Mouse (Mus musculus) adrenal gland, postnatal 4 days (tissue): ENCODE data around the gene Zfp292. TPM values are rescaled to one million over a fixed set of nuclear protein-coding genes. Genes with fewer than 3 reads are reported as not detected.
"Not testable (repeated sequence)": the region's sequence is repeated elsewhere in the genome, so short reads cannot be mapped to it uniquely, and the experiment has no call there.

Source experiments
- DNase-seq, 2 experiments: peaks; one replicate each; pipeline ENCODE4 v3.0.0; 2021 to 2022; ENCODE audit warnings: low spot score in 2 of 2, mixed read lengths in 2 of 2
- long read RNA-seq, 2 experiments: library from polyadenylated mRNA; stranded (forward); transcript quantifications; one replicate each; pipeline ENCODE4 v2.0.0; 2021
- total RNA-seq, 2 experiments: library from RNA; stranded (reverse); gene quantifications; 2 replicates each; pipeline ENCODE4 v1.2.3; 2021

Zfp292 gene
- total RNA-seq, result 10 to 100 TPM; 29.1 to 32.0 TPM
- long read RNA-seq, experiment 1, result 0 reads
- long read RNA-seq, experiment 2, full-length matches to known transcripts, result 4 of 9 reads
- long read RNA-seq, experiment 2, partial matches to known transcripts, result 0 of 9 reads
- long read RNA-seq, experiment 2, other reads (novel, unspliced or antisense), result 5 of 9 reads

- DNase-seq, result peak; percentile 85 to 89
These were observed at the start of gene Zfp292 for GRCm38 (mm10) chr4:34882818-34883217. Gene Zfp292, minus strand, starts transcription at chr4:34882960.

GRCm38 (mm10) chr4:34928386-34928785, 45.6 kb upstream of the Zfp292 start:
- not testable (repeated sequence) for DNase-seq

- no peak for DNase-seq
These were observed 39.6 kb upstream of the Zfp292 start for GRCm38 (mm10) chr4:34922177-34922870.

- no peak for DNase-seq
These were observed 34.6 kb upstream of the Zfp292 start for GRCm38 (mm10) chr4:34917400-34917799.

GRCm38 (mm10) chr4:34912171-34912570, 29.4 kb upstream of the Zfp292 start:
- DNase-seq, result no peak

GRCm38 (mm10) chr4:34911401-34911800, 28.6 kb upstream of the Zfp292 start:
- no peak for DNase-seq

- no peak for DNase-seq
These were observed 25.4 kb upstream of the Zfp292 start for GRCm38 (mm10) chr4:34908127-34908526.

GRCm38 (mm10) chr4:34907026-34907425, 24.3 kb upstream of the Zfp292 start:
- no peak for DNase-seq

- no peak for DNase-seq
These were observed 23.4 kb upstream of the Zfp292 start for GRCm38 (mm10) chr4:34906151-34906550.

- no peak for DNase-seq
These were observed 22.6 kb upstream of the Zfp292 start for GRCm38 (mm10) chr4:34905396-34905795.

GRCm38 (mm10) chr4:34901582-34901981, 18.8 kb upstream of the Zfp292 start:
- DNase-seq, result not testable (repeated sequence)

- no peak for DNase-seq
These were observed 18.4 kb upstream of the Zfp292 start for GRCm38 (mm10) chr4:34901166-34901565.

GRCm38 (mm10) chr4:34900155-34900554, 17.4 kb upstream of the Zfp292 start:
- no peak for DNase-seq

- no peak for DNase-seq
These were observed 16.6 kb upstream of the Zfp292 start for GRCm38 (mm10) chr4:34899322-34899721.

- DNase-seq, result no peak
These were observed 15.7 kb upstream of the Zfp292 start for GRCm38 (mm10) chr4:34898497-34898896.

GRCm38 (mm10) chr4:34893479-34893878, 10.7 kb upstream of the Zfp292 start, which contains the start of gene Cga:
Gene Cga, plus strand, starts transcription at chr4:34893779.
- DNase-seq, result no peak

GRCm38 (mm10) chr4:34889812-34890185, 7.0 kb upstream of the Zfp292 start:
- DNase-seq, result no peak

GRCm38 (mm10) chr4:34889101-34889811, 6.5 kb upstream of the Zfp292 start:
- DNase-seq, result no peak

- no peak for DNase-seq
These were observed 4.5 kb upstream of the Zfp292 start for GRCm38 (mm10) chr4:34887295-34887694.

GRCm38 (mm10) chr4:34886490-34887111, 3.8 kb upstream of the Zfp292 start:
- DNase-seq, result peak; percentile 43 to 67

GRCm38 (mm10) chr4:34885631-34886351, 3.0 kb upstream of the Zfp292 start:
- no peak for DNase-seq
